Mouse (Mus musculus) T-cell, adult 2 months (primary cell): ENCODE data around the gene Kirrel.
A peak's percentile ranks its signal among the peaks of the same experiment; 100 is the strongest.

Experiments
- DNase-seq: peaks from one replicate; pipeline ENCODE4 v3.0.0; 2022; ENCODE audit warnings: low spot score

Kirrel gene

DNA sequence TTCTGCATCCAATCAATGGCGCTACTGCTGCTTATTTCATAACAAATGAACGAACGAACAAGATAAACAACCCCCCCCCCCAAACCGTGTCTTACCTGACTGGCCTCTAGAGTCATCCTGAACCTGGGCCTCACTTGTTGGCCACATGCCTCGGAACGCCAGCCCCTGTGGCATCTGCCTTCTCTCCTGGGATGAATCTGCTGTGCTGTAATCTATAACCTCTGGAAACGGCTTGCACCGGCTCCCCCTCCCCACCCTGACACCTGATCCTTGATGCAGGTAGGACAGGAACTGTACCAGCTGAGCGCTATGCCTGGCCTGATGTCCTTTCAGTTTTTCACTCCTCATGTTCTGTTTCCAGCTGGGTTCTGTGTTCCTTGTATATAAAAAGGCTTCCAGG lies 96.9 kb downstream of the Kirrel start:
- DNase-seq: no peak

DNA sequence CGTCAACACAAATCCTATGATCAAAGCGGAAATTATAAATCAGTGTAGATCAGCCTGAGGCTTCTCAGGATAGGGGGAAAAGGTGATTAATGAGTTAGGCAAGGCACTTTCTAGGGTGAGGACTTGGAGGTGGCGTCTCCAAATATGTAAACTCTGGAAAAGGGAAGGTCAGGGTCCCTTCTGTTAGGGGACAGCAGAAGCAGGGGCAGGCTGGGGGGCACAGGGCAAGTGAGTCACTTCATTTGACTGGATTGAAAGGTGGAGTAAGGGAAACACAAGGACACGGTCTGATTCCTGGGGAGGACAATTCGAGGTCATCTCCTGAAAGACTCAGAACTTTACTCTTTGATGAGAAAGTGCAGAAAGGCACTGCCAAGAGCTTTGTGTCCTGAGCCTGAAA lies 97.6 kb downstream of the Kirrel start:
- no peak for DNase-seq

DNA sequence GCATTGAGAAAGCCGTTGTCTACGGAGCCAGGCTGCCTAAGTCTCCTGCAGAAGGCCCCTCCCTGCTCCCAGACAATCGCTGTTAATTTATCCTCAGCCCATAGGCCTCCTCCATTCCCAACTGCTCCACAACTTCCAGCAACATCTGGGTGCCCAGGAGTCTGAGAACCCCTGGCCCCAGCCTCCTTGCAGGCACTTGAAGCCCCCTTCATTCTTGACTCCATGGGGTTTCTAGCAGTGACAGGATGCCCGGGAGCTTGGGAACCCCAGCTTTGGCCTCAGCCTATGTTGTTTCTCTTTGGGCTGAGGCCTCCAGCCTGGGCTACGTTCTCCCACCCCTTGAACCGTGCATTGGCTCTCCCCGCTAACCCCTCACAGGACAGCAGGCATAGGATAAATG lies 98.4 kb downstream of the Kirrel start:
- DNase-seq: no peak

DNA sequence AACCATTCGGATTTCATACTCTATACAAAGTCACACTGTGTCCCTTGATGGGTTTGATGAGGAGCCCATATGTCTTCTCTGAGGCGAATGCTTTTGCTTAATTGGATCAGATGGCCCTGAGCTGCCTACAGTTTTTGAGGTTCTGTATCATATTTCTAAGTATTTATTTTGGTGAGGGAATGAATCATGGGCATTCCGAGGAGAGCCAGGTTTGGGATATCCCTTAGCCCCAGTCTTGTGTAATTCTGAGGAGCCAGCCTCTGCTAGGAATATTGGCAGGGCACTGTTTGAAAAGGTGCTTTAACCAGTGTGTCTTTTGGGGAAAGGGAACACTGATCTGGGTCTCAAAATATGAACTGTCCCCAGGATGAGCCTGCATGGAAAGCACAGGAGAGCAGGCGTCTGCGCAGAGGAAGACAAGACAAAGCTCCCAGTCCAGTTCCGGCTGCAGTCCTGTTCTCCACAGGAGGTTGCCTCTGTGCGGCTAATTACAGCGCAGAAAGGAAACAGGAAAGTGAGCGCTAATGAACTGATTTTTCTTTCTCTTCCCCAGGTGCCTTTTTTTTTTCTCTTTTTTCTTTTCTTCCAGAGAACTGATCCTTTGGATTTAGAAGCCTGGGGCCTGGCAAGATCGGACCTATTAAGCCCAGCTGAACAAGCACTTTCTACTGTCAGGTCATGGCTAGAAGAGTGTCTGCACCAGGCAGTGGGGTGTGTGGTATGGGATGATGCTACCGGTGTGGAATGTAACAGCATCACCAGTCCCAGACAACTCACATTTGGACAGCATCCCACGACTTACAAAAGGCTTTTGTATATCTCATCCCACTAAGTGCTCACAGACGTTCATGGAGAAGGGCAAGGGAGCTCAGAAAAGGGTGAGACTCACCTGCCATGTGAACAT lies 101.7 kb downstream of the Kirrel start:
- DNase-seq: no peak

DNA sequence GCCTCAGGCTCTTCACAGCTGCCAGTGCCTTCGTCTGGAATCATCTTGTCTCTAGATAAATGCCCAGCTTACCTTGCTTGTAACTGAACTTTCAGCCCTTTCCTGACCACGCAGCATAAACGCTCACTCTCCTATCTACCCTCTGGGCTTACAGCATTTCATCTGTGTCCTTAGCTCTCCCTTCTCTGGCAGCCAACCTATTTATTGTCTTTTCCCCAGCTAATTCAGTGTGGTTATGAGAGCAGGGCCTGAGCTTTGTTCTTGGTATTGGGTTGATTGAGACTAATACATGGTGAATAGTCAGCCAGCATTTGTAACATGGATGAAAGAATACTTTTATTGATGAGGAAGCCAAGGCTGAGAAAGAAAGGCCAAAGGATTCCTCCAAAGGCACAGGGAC lies 102.4 kb downstream of the Kirrel start:
- no peak for DNase-seq

- no peak for DNase-seq
Measured at GRCm38 (mm10) chr3:87067396-87067975, 107.1 kb downstream of the Kirrel start.

DNA sequence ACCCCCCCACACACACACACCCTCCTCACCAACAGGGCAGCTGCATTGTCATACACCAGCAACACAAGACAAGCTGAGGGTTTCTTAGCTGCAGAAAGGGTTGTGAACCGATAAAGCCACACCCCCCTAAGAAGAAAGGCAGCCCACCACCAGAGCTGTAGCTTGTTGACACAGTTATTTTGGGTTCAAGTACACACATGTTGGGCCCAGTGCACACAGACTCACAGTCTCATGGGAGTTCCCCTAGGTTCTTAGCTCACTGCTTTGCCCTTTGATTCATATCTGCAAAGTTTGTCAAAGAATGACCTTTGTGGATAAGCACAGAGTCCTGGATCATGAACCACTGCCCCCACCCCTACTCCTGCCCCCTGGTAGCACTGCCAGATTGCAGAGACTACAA lies 120.6 kb downstream of the Kirrel start:
- no peak for DNase-seq

- DNase-seq: no peak
Measured at GRCm38 (mm10) chr3:87047801-87048200, 126.7 kb downstream of the Kirrel start.

DNA sequence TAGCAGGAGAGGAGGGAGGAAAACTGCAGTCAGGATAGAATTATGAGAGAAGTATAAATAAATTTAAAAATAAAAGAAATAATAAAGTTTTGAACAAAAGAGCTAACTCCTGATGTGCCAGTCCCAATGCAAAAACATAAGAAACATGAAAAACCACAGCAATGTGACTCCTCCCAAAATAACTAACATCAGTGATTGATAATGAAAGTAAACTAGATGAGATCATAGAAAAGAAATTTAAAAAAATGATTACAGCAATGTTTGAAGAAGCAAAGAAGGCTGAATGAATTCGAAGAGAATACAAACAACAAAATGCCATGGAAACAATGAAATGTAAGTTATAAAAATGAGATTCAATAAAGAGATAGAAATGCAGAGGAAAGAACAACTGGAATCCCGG lies 132.8 kb downstream of the Kirrel start:
- DNase-seq: no peak

GRCm38 (mm10) chr3:87038500-87038899 lies 136.0 kb downstream of the Kirrel start:
- no peak for DNase-seq

- DNase-seq: no peak
Measured at GRCm38 (mm10) chr3:87034061-87034460, 140.5 kb downstream of the Kirrel start.

DNA sequence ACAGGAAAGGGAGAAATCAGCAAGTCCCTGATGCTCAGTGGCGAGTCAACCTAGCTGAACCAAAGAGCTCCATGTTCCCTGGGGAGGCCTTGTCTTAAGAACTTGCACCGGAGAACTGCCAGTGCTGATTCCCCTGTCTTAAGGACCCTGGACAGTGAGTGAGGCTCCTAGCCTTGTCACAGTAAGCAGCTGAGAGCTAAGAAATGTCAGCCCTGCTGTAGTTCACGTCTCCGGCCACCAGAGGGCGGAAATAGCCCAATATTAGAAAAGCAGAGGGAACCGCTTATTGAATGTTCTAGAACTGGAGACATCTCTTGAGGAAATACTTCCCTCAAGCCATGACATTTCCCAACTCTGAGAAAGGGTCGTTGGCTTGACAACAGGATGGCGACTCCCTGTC lies 141.2 kb downstream of the Kirrel start:
- DNase-seq: peak; percentile 41

GRCm38 (mm10) chr3:87030855-87031254 lies 143.7 kb downstream of the Kirrel start:
- peak; percentile 27 for DNase-seq
